Mouse (Mus musculus) olfactory bulb, adult 2 months (tissue): ENCODE results near the gene Clint1.

Source experiments
- CTCF ChIP-seq: fragments of 200-500 bp; IDR thresholded peaks from 2 replicates; pipeline ENCODE4 v1.5.1; 2012; ENCODE audit warnings: low read depth, mild to moderate bottlenecking, low read length, moderate library complexity; ENCODE audit not compliant: insufficient read depth
- POLR2A ChIP-seq: fragments of 200-500 bp; IDR thresholded peaks from 2 replicates; pipeline ENCODE4 v1.6.1; 2012; ENCODE audit warnings: mild to moderate bottlenecking, low read depth, low read length, moderate library complexity; ENCODE audit not compliant: insufficient read depth

GRCm38 (mm10) chr11:45947491-45947890 lies 95.6 kb downstream of the Clint1 start:
- TF ChIP-seq POLR2A (no peak), CTCF (no peak)
